Mouse (Mus musculus): ENCODE data around the gene Tpm3. TPM values are rescaled to one million over a fixed set of nuclear protein-coding genes. Genes with fewer than 3 reads are reported as not detected.

Gene Tpm3
- polyA plus RNA-seq, 1 experiment from 2014 or later: 343 TPM

GRCm38 (mm10) chr3:90081365-90082240 is 9.2 kb downstream of the Tpm3 start:
- Histone ChIP-seq H3K4me2 (ENCODE audit: low read length) (peak overlapping the region; percentile 76), H3K27ac (ENCODE audit: low read depth, low read length) (no peak overlapping the region), H3K9ac (ENCODE audit: low read depth, low read length) (no peak overlapping the region; the same call in 1 of the 2 replicates), H3K27me3 (replicated peaks; ENCODE audit: control insufficient read depth, insufficient read depth, low read length) (no peaks in the 10 kb centered on the region), H3K36me3 (ENCODE audit: control insufficient read depth, insufficient read depth, low read length) (no peaks in the 10 kb centered on the region), H3K4me1 (ENCODE audit: control insufficient read depth, insufficient read depth, low read depth, low read length) (peaks cover 43% of the 10 kb centered on the region), H3K9me3 (ENCODE audit: control insufficient read depth, low read length) (no peaks in the 10 kb centered on the region), H3K4me3 (ENCODE audit: low read length) (no peak overlapping the region)
- no peak for ATAC-seq
- WGBS: 74% methylated on average over 5 of the region's 5 CpGs

- H3K27ac ChIP-seq (ENCODE audit: low read depth, low read length): peak overlapping the region; percentile 55; the same call in 1 of the 2 replicates
- peak overlapping the region; percentile 22; the same call in 1 of the 2 replicates for H3K4me2 ChIP-seq (ENCODE audit: low read length)
- H3K9me3 ChIP-seq (ENCODE audit: control insufficient read depth, low read length): no peaks in the 10 kb centered on the region
- H3K27me3 ChIP-seq (replicated peaks; ENCODE audit: control insufficient read depth, insufficient read depth, low read length): no peaks in the 10 kb centered on the region
- no peak for ATAC-seq
- peaks cover 39% of the 10 kb centered on the region for H3K4me1 ChIP-seq (ENCODE audit: control insufficient read depth, insufficient read depth, low read depth, low read length)
- no peak overlapping the region for H3K4me3 ChIP-seq (ENCODE audit: low read length)
- 60% methylated on average over 5 of the region's 5 CpGs for WGBS
- no peak overlapping the region for H3K9ac ChIP-seq (ENCODE audit: low read depth, low read length)
- peaks cover 11% of the 10 kb centered on the region for H3K36me3 ChIP-seq (ENCODE audit: control insufficient read depth, insufficient read depth, low read length)
These were observed 10.6 kb downstream of the Tpm3 start for GRCm38 (mm10) chr3:90083034-90083433.

DNA sequence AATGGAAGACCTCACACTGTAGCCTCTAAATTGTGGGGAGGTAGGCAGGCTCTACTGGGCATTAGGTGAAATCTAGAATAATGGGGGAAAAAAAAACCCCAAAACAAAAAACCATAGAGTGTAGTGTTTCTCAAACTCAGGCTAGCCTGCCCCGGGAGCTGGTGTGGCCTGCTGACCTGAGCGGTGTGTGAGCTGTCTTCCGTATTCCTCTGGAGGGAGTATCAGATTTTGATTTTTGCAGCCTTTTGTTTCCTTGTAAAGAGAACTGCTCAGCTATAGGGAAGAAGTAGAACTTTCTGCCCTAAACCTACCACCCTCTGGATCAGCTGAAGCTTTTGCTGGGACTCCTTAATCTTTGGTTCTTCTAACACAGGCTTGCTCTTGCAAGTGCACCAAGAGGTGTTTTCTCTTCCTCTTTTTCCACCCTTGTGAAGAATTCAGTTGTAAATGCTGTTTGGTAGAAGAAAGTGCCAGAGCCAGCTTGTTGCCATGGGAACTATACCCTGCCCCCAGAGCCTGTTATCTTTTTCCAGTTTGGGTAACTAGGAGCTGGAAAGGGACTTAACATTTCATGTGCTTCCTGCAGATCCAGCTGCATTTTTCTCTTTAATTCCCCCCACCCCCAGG is 11.4 kb downstream of the Tpm3 start:
- Histone ChIP-seq H3K9me3 (ENCODE audit: control insufficient read depth, low read length) (no peaks in the 10 kb centered on the region), H3K4me2 (ENCODE audit: low read length) (peak overlapping the region; percentile 22), H3K27ac (ENCODE audit: low read depth, low read length) (peak overlapping the region; percentile 55), H3K27me3 (replicated peaks; ENCODE audit: control insufficient read depth, insufficient read depth, low read length) (no peaks in the 10 kb centered on the region), H3K9ac (ENCODE audit: low read depth, low read length) (no peak overlapping the region), H3K36me3 (ENCODE audit: control insufficient read depth, insufficient read depth, low read length) (peaks cover 15% of the 10 kb centered on the region), H3K4me3 (ENCODE audit: low read length) (no peak overlapping the region), H3K4me1 (ENCODE audit: control insufficient read depth, insufficient read depth, low read depth, low read length) (peaks cover 37% of the 10 kb centered on the region)
- WGBS: 40% methylated on average over 3 of the region's 3 CpGs
- no peak for ATAC-seq

DNA sequence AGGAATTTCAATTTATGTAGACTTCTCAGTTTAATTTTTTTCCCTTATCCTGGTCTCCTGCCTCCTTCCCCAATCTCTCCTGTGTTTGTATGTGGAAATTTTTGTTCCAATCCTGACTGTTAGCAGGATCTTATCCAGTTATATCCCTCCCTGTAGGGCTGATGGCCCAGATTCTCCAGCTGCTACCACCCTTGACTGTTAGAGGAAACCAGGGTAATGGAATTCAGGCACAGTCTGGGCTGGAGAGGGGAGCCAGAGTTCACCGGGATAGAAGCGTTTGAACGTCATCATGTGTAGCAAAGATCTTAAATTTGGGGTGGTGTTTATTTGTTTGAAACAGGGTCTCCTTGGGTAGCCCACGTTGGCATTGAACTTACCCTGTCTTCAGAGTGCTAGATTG is 12.3 kb downstream of the Tpm3 start:
- WGBS: 72% methylated on average over 4 of the region's 4 CpGs
- no peaks in the 10 kb centered on the region for H3K27me3 ChIP-seq (replicated peaks; ENCODE audit: control insufficient read depth, insufficient read depth, low read length)
- H3K9ac ChIP-seq (ENCODE audit: low read depth, low read length): no peak overlapping the region
- ATAC-seq: no peak
- H3K4me3 ChIP-seq (ENCODE audit: low read length): no peak overlapping the region
- H3K27ac ChIP-seq (ENCODE audit: low read depth, low read length): no peak overlapping the region
- H3K36me3 ChIP-seq (ENCODE audit: control insufficient read depth, insufficient read depth, low read length): peaks cover 22% of the 10 kb centered on the region
- H3K4me2 ChIP-seq (ENCODE audit: low read length): no peak overlapping the region
- H3K4me1 ChIP-seq (ENCODE audit: control insufficient read depth, insufficient read depth, low read depth, low read length): peaks cover 35% of the 10 kb centered on the region
- no peaks in the 10 kb centered on the region for H3K9me3 ChIP-seq (ENCODE audit: control insufficient read depth, low read length)

- ATAC-seq: no peak
- 87% methylated on average over 6 of the region's 6 CpGs for WGBS
- Histone ChIP-seq H3K27ac (ENCODE audit: low read depth, low read length) (no peak overlapping the region), H3K27me3 (replicated peaks; ENCODE audit: control insufficient read depth, insufficient read depth, low read length) (no peaks in the 10 kb centered on the region), H3K9ac (ENCODE audit: low read depth, low read length) (no peak overlapping the region), H3K4me1 (ENCODE audit: control insufficient read depth, insufficient read depth, low read depth, low read length) (peaks cover 35% of the 10 kb centered on the region), H3K36me3 (ENCODE audit: control insufficient read depth, insufficient read depth, low read length) (peaks cover 27% of the 10 kb centered on the region), H3K4me2 (ENCODE audit: low read length) (no peak overlapping the region), H3K4me3 (ENCODE audit: low read length) (no peak overlapping the region), H3K9me3 (ENCODE audit: control insufficient read depth, low read length) (no peaks in the 10 kb centered on the region)
These were observed 12.8 kb downstream of the Tpm3 start for GRCm38 (mm10) chr3:90085281-90085680.

- Histone ChIP-seq H3K4me1 (ENCODE audit: control insufficient read depth, insufficient read depth, low read depth, low read length) (peaks cover 32% of the 10 kb centered on the region), H3K9me3 (ENCODE audit: control insufficient read depth, low read length) (no peaks in the 10 kb centered on the region), H3K9ac (ENCODE audit: low read depth, low read length) (no peak overlapping the region), H3K4me2 (ENCODE audit: low read length) (no peak overlapping the region), H3K4me3 (ENCODE audit: low read length) (no peak overlapping the region), H3K27ac (ENCODE audit: low read depth, low read length) (no peak overlapping the region), H3K27me3 (replicated peaks; ENCODE audit: control insufficient read depth, insufficient read depth, low read length) (no peaks in the 10 kb centered on the region), H3K36me3 (ENCODE audit: control insufficient read depth, insufficient read depth, low read length) (peaks cover 35% of the 10 kb centered on the region)
- 90% methylated on average over 5 of the region's 5 CpGs for WGBS
- ATAC-seq: no peak
These were observed 13.6 kb downstream of the Tpm3 start for GRCm38 (mm10) chr3:90086068-90086467.

GRCm38 (mm10) chr3:90088617-90089016 is 16.2 kb downstream of the Tpm3 start:
- Histone ChIP-seq H3K36me3 (ENCODE audit: control insufficient read depth, insufficient read depth, low read length) (peaks cover 50% of the 10 kb centered on the region), H3K9ac (ENCODE audit: low read depth, low read length) (no peak overlapping the region), H3K9me3 (ENCODE audit: control insufficient read depth, low read length) (no peaks in the 10 kb centered on the region), H3K27ac (ENCODE audit: low read depth, low read length) (no peak overlapping the region), H3K4me2 (ENCODE audit: low read length) (no peak overlapping the region), H3K4me1 (ENCODE audit: control insufficient read depth, insufficient read depth, low read depth, low read length) (peaks cover 8% of the 10 kb centered on the region), H3K4me3 (ENCODE audit: low read length) (no peak overlapping the region), H3K27me3 (replicated peaks; ENCODE audit: control insufficient read depth, insufficient read depth, low read length) (no peaks in the 10 kb centered on the region)
- ATAC-seq: no peak
- 95% methylated on average over 2 of the region's 2 CpGs for WGBS

- peaks cover 54% of the 10 kb centered on the region for H3K36me3 ChIP-seq (ENCODE audit: control insufficient read depth, insufficient read depth, low read length)
These were observed 18.4 kb downstream of the Tpm3 start for GRCm38 (mm10) chr3:90090892-90091291.

DNA sequence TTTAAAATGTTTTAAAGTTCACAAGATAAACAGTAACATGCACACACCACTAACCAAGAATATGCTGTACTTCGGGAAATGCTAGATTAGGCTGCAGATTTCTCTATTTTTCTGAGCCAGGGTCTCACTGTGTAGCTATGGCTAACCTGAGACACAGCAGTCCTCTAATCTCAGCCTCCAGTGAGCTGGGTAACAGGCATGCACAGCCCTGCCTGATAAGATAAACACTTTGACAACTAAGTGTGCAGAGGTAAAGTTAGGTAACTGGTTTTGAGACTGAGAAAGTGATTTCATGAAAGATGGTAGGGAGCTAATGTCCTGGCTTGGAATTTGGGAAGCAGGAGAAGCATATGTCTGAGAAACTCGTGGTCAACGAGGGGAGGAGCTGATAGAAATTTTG is 22.0 kb downstream of the Tpm3 start:
- Histone ChIP-seq H3K27me3 (replicated peaks; ENCODE audit: control insufficient read depth, insufficient read depth, low read length) (no peaks in the 10 kb centered on the region), H3K27ac (ENCODE audit: low read depth, low read length) (no peak overlapping the region), H3K4me1 (ENCODE audit: control insufficient read depth, insufficient read depth, low read depth, low read length) (no peaks in the 10 kb centered on the region), H3K36me3 (ENCODE audit: control insufficient read depth, insufficient read depth, low read length) (peaks cover 42% of the 10 kb centered on the region), H3K4me2 (ENCODE audit: low read length) (no peak overlapping the region), H3K9ac (ENCODE audit: low read depth, low read length) (no peak overlapping the region), H3K4me3 (ENCODE audit: low read length) (no peak overlapping the region), H3K9me3 (ENCODE audit: control insufficient read depth, low read length) (no peaks in the 10 kb centered on the region)
- WGBS: 95% methylated on average over 3 of the region's 3 CpGs
- ATAC-seq: no peak

More at GRCm38 (mm10) chr3:90090892-90091291, 18.4 kb downstream of the Tpm3 start:
- H3K4me3 ChIP-seq (ENCODE audit: low read length): no peak overlapping the region
- H3K4me1 ChIP-seq (ENCODE audit: control insufficient read depth, insufficient read depth, low read depth, low read length): no peaks in the 10 kb centered on the region
- no peaks in the 10 kb centered on the region for H3K27me3 ChIP-seq (replicated peaks; ENCODE audit: control insufficient read depth, insufficient read depth, low read length)
- H3K4me2 ChIP-seq (ENCODE audit: low read length): no peak overlapping the region
- H3K9ac ChIP-seq (ENCODE audit: low read depth, low read length): no peak overlapping the region
- no peak for ATAC-seq
- H3K27ac ChIP-seq (ENCODE audit: low read depth, low read length): no peak overlapping the region
- H3K9me3 ChIP-seq (ENCODE audit: control insufficient read depth, low read length): no peaks in the 10 kb centered on the region
- WGBS: 92% methylated on average over 6 of the region's 6 CpGs
